Mouse (Mus musculus): ENCODE measurements around the gene Arhgap45.
A peak's percentile ranks its signal among the peaks of the same experiment; 100 is the strongest.

Gene Arhgap45

DNA sequence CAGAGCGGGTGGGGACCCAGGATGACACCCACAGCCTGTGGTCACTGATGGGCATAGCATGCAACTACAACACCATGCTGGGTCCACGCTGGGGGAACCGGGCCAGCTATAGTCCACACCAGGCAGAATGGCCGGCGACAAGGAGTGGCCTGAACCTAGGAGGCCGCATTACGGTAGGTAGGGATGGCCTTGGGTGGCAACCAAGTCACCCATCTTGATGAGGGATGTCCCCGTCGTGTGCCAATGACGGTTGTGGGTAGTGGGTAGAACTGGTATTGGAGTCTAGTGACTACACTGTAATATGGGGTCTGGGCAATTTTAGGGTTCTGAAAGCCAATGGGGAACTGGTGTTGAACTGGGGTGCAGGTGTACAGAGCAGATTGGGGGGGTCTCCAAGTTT lies 478 bp downstream of the Arhgap45 start:
- no peak for DNase-seq

DNA sequence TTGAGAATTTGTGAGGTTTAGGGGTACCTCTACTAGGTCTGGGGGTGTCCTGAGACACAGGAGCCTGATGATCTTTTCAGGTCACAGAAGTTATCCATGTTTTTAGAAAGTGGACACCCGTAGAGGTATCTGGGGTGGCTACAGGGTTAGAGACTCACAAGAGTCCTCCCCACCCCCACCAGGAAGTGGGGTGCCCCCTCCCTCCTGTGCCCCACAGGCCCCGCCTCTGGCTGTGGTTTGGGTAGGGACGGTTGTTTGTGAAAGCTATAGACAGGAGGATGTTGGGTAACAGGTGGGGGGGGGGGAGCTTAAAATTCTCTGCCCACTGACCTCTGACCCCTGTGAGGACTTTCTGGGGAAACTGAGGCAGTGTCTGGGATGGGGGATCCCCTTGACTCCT lies 908 bp downstream of the Arhgap45 start:
- no peak for DNase-seq

DNA sequence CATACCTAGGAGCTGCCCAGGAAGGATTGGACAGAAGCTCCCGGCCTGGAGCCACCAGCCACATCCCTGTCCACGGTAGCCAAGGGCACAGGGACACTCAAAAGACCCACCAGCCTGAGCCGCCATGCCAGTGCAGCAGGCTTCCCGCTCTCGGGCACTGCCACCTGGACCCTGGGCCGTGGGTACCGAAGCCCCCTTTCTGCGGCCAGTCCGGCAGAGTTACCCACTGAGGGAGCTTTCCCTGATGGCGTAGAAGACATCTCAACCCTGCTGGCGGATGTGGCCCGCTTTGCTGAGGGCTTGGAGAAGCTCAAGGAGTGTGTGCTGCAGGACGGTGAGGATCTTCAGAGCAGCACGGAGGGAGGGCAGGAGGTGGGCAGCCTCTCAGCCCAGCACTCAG lies 1.3 kb downstream of the Arhgap45 start:
- no peak for DNase-seq

DNA sequence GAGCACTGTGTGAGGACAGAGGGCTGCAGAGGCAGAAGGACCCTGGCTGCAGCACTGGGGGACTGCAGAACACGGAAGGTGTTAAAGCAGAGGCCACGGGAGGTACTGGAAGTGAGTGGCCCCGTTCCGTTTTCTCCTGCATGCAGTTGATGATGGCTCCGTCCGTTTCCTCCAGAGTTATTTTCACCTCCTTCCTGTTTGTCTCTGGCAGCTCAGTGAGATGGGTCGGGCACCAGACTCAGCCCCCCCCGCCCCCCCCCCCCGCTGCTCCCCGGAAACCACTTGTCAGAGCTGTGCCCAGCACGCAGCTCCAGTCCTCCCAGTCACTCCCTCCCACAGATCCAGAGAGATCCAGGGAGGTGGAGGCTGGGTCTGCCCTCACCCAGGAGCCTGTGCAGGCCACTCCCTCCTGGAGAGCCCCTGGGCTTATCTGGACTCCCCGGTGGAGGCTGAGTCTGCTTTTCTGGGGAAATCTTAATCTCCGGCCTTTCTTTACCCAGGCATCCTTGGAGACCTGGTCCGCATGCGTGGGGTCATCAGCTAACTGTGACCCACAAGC lies 2.4 kb downstream of the Arhgap45 start:
- DNase-seq: peak; percentile 41 to 58

DNA sequence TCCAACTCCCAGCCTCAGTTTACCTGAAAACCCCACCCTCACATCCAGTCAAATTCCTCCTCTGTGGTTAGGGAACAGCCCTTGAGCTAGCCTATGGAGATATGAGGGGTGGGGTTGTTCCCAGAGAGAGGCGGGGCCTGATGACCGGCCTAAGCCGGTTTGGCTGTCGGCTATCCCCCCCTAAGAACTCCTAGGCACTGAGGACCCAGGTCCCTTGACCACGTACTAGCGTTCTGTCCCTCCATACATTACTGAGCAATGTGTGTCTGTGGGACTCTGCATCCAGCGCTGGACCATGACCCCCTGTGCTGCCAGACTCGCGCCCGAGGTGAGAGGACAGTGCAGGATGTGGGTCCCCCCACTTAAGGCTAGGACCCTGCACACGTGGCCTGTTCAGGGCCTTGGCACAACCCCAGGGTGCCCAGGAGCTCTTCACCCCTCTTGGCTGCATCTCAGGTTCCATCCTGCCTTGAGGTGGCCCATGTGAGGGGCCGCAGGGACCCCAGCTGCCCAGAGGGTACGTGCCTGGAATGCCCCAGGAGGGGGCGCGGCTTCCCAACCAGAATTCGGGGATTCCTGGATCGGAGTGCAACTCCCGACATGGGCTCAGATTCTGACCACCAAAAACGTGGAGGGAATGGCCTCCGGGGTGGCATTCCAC lies 3.1 kb downstream of the Arhgap45 start:
- DNase-seq: peak; percentile 55 to 66

DNA sequence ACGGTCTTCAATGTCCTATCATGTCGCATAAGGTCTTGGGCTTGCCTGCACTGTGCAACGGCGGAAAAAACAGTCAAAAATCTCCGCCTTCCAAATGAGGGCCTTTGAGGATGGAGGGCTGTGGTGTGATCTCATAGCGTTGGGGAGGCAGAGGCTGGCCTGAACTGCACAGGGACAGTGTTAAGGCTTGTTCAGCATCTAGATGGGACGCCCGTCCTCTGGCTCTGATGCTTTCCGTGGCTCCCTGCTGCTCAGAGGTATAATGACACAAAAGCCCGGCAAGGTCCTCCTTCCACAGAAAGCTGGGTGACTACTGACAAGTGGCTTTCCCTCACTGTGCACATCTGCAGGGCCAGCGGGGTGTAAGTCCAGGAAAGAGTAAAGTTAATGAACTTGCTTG lies 3.7 kb downstream of the Arhgap45 start:
- no peak for DNase-seq

DNA sequence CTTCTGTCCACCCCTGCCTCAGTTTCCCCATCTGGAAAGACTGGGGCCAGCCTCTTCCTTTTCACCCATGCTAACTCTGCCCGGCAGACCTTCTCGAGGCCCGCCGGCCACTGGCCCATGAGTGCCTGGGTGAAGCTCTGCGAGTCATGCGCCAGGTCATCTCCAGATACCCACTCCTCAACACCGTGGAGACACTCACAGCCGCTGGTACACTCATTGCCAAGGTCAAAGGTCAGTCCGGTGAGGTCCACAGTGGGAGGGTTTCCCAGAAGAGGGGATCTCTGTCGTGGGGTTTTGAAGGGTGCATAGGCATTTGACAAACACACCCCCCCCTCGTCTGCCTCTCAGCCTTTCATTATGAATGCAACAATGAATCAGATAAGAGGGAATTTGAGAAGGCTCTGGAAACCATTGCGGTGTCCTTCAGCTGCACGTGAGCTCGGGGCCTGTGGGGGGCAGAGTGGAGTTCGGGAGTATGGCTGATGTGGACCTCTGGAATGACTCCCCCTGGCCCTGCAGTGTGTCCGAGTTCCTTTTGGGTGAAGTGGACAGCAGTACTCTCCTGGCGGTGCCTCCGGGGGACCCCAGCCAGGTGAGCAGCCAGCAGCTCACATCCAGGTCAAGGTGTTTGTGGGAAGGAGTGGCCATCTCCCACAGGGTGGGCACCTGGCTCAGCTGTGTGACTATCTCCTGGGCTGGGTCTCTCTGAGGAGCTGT lies 4.3 kb downstream of the Arhgap45 start:
- DNase-seq: no peak

DNA sequence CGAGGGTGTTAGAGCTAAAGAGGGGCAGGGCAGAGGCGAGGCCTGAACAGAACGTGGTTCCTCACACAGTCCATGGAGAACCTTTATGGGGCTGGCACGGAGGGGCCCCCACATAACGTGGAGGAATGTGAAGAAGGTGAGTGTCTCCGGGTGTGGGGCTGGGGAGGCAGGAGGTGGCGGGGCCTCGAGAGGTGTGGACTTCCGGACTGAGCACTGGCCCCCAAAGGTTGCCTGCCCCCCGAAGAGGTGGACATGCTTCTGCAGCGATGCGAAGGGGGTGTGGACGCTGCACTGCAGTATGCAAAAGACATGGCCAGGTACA lies 4.8 kb downstream of the Arhgap45 start:
- DNase-seq: no peak

DNA sequence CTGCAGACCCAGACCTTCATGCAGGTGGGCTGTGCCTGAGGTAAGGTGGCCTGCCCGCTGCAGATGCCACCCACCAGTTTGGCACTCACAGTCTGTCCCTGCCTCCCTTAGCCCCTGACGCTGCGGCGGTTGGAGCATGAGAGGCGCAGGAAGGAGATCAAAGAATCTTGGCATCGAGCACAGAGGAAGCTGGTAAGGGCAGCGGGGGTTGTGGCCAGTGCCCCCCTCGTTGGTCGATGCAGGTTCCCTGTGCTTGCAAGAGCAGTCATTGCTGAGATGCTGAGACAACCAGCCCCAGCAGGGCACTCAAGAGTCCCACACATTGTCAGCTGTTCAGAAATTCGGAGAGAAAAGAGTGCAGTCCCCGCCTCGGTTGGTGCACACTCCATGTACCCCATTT lies 5.7 kb downstream of the Arhgap45 start:
- DNase-seq: no peak

DNA sequence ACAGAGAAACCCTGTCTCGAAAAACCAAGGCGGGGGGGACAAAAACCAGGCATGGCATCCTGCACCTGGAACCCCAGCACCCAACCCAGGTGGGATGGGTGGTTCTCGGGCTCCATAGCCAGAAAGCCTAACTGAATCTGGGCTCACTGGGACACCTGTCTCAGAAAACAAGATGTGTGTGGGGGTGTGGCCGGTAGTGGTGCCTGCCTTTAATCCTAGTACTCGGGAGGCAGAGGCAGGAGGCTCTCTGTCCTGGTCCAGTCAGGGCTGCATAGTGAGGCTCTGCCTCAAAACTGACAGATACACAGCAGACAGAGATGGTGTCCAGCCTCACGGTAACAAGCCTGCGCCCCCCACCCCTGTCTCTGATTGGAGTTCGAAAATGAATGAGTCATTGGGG lies 6.4 kb downstream of the Arhgap45 start:
- DNase-seq: no peak

DNA sequence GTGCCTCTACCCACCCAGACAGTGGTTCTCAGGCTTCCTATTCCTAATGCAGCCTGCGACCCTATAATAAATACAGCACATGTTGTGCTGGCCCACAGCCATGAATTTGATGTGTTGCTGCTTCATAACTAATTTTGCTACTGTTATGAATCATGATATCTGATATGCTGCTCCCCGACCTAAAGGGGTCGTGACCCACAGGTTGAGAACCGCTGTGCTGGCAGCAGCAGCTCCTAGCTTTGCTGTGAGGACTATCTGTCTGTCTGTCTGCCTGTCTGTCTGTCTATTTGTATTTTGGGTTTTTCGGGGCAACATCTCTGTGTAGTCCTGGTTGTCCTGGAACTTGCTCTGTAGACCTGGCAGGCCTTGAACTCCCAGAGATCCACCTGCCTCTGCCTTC lies 7.3 kb downstream of the Arhgap45 start:
- DNase-seq: no peak

DNA sequence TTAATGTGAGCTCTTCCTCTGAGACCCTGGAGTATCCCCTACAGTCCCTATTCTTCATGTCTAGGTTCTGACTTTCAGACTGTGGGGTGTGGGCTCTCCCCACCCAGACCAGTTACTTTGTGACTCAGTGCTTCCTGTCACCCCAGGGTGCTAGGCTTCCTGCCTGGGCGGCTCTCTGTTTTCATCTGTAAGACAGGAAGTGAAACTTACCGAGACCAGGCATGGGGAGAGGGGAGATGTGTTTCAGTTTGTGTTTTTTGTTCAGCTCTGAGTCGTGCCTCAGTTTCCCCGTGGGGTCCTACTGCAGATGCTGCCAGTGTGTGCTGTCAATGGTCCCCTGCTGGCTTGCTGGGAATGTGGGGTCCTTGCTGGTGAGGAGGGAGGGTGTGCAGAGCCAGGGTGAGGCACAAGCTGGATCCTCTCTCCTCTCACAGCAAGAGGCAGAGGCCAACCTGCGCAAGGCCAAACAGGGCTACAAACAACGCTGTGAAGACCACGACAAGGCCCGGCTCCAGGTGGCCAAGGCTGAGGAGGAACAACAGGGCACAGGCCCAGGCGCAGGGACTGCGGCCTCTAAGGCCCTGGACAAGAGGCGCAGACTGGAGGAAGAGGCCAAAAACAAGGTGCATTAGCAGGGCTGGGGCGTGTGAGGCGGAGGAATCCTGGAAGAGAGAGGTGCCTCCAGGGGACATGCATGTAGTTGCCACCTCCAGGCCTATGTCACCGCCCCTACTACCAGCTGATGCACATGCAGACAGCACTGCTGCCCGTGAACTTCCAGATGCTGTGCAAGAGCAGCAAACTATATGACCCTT lies 8.0 kb downstream of the Arhgap45 start:
- no peak for DNase-seq

DNA sequence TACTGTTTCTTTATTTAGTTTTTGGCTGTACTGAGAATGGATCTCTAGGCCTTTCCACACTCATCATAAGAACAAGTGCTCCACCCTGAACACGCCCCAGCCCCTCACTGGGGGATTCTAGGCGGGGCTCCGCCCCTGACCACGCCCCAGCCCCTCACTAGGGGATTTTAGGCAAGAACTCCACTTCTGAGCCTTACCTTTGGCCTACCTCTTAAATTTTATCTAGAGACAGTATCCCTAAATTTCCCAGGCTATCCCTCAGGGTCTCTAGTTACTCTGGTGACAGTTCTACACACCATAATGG lies 8.5 kb downstream of the Arhgap45 start:
- no peak for DNase-seq

DNA sequence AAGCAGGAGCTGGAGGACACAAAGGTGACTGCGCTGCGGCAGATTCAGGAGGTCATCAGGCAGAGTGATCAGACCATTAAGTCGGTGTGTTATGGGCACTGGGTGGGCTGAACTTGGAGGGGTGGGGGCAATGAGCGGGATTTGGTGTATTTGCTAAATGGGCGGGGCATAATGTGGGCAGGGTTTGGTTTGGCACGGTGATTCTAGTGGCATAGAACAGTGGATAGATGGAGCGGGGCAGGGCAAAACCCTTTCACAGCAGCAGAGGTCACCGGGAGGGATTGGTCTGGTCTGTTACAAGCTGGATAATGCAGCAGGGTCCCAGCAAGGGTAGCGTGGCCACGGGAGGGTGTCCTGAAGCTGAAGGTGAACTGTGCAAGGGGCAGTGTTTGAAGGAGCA lies 9.0 kb downstream of the Arhgap45 start:
- DNase-seq: no peak

DNA sequence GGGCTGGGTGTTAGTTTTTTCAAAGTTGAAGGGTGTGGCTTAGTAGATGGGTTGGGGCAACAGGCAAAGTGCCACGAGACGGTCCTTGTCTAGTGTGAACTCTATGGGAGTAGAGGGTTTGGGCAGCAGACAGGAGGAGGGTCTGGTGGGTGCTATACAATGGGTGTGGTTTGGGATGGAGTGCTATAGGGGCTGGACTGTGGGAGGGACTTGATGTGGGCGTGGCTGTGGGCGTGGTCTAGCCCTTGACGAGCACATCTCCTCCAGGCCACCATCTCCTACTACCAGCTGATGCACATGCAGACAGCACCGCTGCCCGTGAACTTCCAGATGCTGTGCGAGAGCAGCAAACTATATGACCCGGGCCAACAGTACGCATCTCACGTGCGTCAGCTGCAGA lies 9.4 kb downstream of the Arhgap45 start:
- DNase-seq: peak; percentile 61 to 63

DNA sequence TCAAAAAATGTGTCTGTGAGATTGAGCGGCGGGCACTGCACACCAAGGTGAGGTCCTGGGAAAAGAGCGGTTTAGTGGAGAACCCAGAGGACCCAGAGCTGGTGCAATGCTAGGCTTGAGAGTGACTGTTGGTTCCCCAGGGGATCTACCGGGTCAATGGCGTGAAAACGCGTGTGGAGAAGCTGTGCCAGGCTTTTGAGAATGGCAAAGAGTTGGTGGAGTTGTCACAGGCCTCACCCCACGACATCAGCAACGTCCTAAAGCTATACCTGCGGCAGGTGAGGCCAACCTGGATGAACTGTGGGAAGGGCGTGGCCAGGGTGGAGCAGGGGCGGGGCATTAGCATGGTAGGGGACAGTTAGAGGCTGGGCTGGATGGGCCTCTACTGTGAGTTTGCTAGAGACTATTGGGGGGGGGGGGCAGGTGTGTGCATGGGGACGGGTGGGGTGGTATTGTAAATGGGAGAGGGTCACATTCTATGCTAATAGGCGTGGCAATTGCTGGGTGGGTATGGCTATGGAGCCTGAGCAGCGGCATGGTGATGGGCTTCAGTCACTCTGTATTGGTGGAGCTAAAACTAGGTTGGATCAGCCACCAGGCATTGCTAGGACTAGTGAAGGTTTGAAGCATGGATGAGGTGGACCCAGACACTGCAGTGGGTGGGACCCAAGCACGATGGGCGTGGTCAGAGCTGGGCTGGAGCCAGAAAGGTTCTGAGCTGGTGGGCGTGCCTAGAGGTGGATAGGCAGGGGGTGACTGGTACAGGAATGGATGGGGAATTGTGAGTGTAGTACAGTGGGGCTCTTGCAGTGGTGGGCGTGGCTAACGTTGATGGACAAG lies 11.4 kb downstream of the Arhgap45 start:
- peak in 1 of 2 experiments; percentile 48 for DNase-seq

DNA sequence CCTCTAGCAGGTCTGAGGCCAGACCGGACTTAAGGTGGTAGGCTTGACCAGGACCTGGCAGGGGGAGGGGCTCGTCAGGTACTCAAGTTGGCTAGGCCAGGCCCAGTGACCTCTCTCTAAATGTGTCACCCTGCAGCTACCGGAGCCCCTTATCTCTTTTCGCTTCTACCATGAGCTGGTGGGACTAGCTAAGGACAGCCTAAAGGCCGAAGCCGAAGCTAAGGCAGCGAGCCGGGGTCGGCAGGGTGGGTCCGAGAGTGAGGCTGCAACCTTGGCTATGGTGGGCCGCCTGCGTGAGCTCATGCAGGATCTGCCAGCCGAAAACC lies 12.0 kb downstream of the Arhgap45 start:
- DNase-seq: no peak

DNA sequence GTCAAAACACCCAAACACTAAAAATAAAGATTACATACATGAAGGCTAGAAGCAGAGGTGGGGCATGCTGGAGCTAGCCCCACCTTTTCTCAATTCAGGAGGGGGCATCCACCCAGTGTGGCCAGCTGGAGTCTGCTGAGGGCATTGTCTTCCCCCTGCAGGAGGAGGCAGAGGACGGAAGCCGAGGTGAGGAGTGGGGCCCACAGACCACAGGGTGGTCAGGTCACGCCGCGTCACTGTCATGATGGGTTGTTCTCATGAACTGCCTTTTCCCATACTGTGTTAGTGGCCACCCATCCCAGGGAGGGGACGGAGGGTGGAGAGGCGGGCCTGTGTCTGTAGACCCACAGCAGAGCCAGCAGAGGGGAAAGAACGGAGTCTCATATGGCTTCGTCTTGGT lies 13.7 kb downstream of the Arhgap45 start:
- no peak for DNase-seq

DNA sequence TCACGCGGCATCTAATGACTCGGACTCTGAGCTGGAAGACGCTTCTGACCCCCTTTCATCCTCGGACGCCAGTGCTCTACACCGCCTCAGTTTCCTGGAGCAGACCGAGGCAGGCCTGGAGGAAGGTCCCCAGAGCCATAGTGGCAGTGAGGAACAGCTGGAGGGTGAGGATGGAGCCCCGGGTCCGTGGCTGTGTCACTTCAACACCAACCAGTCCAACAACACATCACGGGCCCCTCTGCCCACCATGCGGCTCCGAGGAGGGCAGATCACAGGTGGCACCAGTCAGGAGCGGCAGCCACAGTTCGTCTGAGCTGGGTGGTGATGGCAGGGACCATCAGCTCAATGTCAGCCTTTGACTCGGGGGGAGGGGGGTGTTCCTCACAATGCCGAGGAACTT lies 14.3 kb downstream of the Arhgap45 start:
- no peak for DNase-seq

DNA sequence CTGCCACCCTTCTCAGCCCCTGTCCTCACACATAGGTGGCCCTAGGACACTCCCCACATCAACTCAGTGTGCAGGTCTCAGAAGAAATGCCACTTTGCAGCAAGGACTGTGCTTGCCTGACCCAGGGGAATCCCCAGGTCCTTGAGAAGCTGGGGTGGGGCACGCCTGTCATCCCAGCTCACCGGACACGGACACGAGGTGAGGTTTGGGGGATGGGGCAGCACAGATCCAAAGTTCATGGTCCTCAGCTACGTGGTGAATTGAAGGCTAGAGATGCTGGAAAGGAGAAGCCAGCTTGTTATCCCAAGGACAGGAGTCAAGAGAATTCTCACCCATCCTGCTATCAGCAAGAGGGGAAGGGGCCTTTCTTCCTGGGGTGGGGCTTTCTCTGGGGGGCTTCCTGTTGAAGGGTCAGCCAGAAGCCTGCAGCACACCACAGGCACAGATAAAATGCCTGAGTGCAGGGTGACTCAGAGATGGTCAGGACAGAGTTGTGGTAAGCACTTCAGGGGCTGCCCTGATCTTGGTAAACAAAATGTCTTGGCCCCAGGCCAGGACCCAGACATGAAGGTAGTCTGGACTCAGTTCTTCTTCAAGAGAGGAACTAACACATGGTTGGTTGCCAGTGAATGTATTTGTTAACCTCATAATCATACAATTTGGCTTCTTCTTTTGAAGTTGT lies 16.5 kb downstream of the Arhgap45 start:
- DNase-seq: peak; percentile 57 to 73

DNA sequence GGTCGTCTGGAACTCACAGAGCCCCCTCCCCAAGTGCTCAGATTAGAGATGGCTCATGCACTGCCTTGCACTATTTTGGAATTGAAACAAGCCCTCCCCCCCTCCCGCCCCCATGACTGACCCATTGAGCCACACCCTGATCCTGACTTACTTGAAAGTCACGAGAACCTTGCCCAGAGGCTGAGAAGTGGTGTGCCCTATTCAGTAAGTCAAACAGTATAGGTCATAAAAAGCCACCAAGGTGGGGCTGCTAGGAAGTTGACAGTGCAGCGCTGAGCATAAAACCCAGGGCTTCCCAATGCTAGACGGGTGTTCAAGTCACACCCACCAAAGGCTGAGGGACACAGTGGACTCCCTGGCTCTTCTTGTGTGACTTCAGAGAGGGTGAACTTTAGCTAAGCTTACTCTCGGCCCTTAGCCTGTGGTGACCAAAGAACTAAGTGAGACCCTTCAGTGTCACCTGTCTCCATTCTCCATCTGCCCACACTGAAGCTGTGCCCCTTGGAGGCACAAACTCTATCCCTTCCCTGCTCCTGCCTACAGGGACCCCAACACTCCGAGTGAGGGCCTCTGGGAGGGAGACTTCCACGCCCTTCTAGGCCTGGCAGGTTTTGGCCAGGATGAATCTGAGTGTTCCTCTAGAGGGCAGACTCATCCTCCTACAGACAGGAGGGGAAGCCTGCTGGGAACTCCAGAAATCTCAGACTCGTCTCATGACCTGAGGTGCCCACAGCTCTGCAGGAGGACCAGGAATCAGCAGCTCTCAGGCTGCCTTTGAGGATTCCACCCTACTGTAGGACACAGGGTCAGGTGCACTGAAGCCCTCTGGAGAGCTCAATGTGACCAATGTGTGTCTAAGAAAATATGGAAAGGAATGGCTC lies 17.3 kb downstream of the Arhgap45 start:
- peak; percentile 53 to 67 for DNase-seq

DNA sequence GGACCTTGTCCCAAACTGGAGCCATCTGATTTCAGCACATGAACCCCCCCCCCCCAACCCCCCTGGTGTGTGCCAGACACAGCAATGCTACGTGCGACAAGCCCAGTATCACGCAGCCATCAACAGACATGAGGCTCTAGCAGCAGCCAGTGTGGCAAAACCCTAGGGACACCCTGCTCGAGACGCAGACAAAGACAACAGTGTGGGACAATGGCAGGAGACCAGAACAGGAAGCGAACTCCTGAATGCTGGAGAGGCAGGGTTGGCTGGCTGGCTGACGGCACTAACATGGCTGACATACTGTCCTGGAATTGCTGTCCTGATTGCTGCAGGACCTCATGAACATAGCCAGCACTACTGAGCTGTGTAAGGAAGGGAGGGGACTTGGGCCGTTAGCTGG lies 18.7 kb downstream of the Arhgap45 start:
- no peak for DNase-seq

All from kidney, postnatal 4 days (tissue).